Mouse (Mus musculus) small intestine, adult 2 months (tissue): ENCODE data around the gene Fancc.

Experiments used
- CTCF ChIP-seq: fragments of 200-500 bp; IDR thresholded peaks from 2 replicates; pipeline ENCODE4 v1.5.1; 2012; ENCODE audit warnings: low read depth, mild to moderate bottlenecking, control low read depth, inconsistent platforms, low read length, moderate library complexity, mixed read lengths; ENCODE audit not compliant: insufficient replicate concordance, insufficient read length; ENCODE audit errors: extremely low read depth
- POLR2A ChIP-seq: fragments of 200-500 bp; IDR thresholded peaks from 2 replicates; pipeline ENCODE4 v1.6.1; 2012; ENCODE audit warnings: low read depth, mild to moderate bottlenecking, control low read depth, inconsistent platforms, low read length, moderate library complexity

- TF ChIP-seq CTCF: no peak
- TF ChIP-seq POLR2A: no peak
These were observed 206.1 kb downstream of the Fancc start for GRCm38 (mm10) chr13:63291016-63291415.
